Mouse (Mus musculus): ENCODE measurements around the gene Frs2.

DNA sequence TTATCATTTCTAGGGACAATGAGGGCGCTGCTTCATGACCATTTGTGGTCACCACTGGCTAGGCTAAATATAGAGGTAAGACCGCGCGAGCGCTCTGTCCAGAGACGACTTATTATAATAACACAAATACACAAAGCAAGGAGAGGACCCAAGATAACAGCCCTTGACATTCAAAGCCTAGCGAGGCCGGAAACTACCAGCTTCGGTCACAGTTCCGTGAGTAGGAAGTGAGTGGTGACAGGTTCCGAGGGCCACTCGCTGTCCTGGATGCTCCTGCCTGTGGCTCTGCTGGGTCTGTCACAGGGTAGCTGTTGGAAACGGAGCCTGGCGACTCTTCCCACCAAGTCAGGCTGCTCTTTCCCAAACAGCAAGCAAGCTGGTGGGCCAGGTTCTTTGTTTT lies 106.0 kb downstream of the Frs2 start:
- TF ChIP-seq CTCF (conservative IDR thresholded peaks at IDR 0.05; ENCODE audit: low read length) (no peak), POU5F1 (IDR thresholded peaks at IDR 0.05; ENCODE audit: borderline replicate concordance, low read length) (no peak), NANOG (IDR thresholded peaks at IDR 0.05; ENCODE audit: borderline replicate concordance, low read length) (no peak)
